Mouse (Mus musculus): ENCODE measurements around the gene Vps37c. TPM values are rescaled to one million over a fixed set of nuclear protein-coding genes. Genes with fewer than 3 reads are reported as not detected.

The Vps37c gene
- polyA plus RNA-seq, 1 experiment from 2014 or later, result 40.5 TPM

DNA sequence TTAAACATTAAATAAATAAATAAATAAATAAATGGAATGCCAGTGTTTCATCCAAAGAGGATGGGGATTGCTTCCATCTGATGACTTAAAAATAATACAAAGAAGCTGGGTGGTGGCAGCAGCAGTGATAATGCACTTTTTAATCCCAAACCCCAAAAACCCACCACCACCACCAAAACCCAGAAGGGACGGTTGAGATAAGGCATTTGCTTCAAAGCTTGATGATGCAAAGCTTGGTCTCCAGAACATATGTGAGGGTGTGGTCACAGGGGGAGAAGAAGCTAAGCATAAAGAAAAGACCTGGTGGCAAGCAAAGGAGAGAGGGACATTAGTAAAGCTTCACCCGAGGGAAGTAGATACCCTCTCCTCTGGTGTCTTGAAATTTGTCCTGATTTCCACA lies 26.6 kb upstream of the Vps37c start:
- H3K27me3 ChIP-seq (replicated peaks; ENCODE audit: control insufficient read depth, insufficient read depth, low read length), result no peaks in the 10 kb centered on the region
- no peak overlapping the region for H3K9ac ChIP-seq (replicated peaks; ENCODE audit: low read depth, low read length)
- 76% methylated on average over 2 of the region's 2 CpGs for WGBS
- no peaks in the 10 kb centered on the region for H3K4me1 ChIP-seq (replicated peaks; ENCODE audit: control insufficient read depth, insufficient read depth, low read length)
- H3K36me3 ChIP-seq (ENCODE audit: control insufficient read depth, insufficient read depth), result no peaks in the 10 kb centered on the region
- ATAC-seq, result no peak
- no peak overlapping the region for H3K4me3 ChIP-seq (replicated peaks; ENCODE audit: low read length)
- H3K9me3 ChIP-seq (ENCODE audit: control insufficient read depth, low read length), result no peaks in the 10 kb centered on the region
- no peak overlapping the region for H3K4me2 ChIP-seq (ENCODE audit: low read length)
- no peak overlapping the region for H3K27ac ChIP-seq (ENCODE audit: low read length)

DNA sequence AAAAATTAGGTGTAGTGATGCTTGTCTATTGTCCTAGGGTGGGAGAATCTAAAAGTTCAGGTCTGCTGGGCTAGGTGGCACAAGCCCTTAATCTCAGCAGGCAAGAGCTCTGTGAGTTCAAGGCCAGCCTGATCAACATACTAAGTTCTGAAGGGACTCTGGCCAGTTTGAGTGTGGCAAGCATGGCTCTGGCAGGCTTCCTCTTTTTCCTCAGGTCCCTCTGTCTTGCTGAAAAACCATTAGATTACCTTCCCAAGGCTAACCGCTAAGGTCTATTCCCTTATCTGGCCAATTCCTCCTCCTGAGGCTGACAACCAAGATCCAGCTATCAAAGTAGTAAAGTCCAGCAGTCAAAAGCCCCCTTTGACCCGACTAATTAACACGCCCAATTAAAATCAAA lies 25.9 kb upstream of the Vps37c start:
- WGBS, result 82% methylated on average over 3 of the region's 3 CpGs
- H3K4me3 ChIP-seq (replicated peaks; ENCODE audit: low read length), result no peak overlapping the region

DNA sequence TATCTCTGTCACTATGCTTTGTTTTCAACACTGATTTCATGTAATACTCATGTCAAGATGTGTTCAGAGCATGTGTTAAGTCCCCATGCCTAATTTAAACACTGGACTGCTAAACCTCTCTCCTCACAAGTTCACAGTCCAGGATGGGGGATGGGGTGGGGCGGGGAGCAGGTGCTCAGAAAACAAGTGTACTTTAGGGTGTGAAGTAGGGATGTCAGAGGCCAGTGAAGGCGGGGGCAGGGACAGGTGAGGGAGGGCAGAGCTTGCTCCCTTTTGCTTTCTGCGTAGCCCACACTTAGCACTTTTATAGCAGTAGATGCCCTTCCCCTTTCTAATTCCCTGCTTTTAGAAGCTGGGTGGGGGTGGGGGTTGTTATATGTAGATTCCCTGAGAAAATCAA lies 23.4 kb upstream of the Vps37c start:
- Histone ChIP-seq H3K36me3 (ENCODE audit: control insufficient read depth, insufficient read depth) (no peaks in the 10 kb centered on the region), H3K9me3 (ENCODE audit: control insufficient read depth, low read length) (no peaks in the 10 kb centered on the region), H3K27ac (ENCODE audit: low read length) (no peak overlapping the region), H3K9ac (replicated peaks; ENCODE audit: low read depth, low read length) (no peak overlapping the region), H3K4me3 (replicated peaks; ENCODE audit: low read length) (no peak overlapping the region), H3K4me1 (replicated peaks; ENCODE audit: control insufficient read depth, insufficient read depth, low read length) (no peaks in the 10 kb centered on the region), H3K4me2 (ENCODE audit: low read length) (no peak overlapping the region), H3K27me3 (replicated peaks; ENCODE audit: control insufficient read depth, insufficient read depth, low read length) (no peaks in the 10 kb centered on the region)
- 61% methylated on average over 3 of the region's 3 CpGs for WGBS
- 0 out of 2 replicates have a peak, but pooled peaks have one; percentile 12 for ATAC-seq

More for the DNA sequence above, 25.9 kb upstream of the Vps37c start:
- no peaks in the 10 kb centered on the region for H3K4me1 ChIP-seq (replicated peaks; ENCODE audit: control insufficient read depth, insufficient read depth, low read length)
- no peak overlapping the region for H3K9ac ChIP-seq (replicated peaks; ENCODE audit: low read depth, low read length)
- no peak overlapping the region for H3K27ac ChIP-seq (ENCODE audit: low read length)
- H3K27me3 ChIP-seq (replicated peaks; ENCODE audit: control insufficient read depth, insufficient read depth, low read length), result no peaks in the 10 kb centered on the region
- H3K4me2 ChIP-seq (ENCODE audit: low read length), result no peak overlapping the region
- no peak for ATAC-seq
- H3K9me3 ChIP-seq (ENCODE audit: control insufficient read depth, low read length), result no peaks in the 10 kb centered on the region
- no peaks in the 10 kb centered on the region for H3K36me3 ChIP-seq (ENCODE audit: control insufficient read depth, insufficient read depth)

DNA sequence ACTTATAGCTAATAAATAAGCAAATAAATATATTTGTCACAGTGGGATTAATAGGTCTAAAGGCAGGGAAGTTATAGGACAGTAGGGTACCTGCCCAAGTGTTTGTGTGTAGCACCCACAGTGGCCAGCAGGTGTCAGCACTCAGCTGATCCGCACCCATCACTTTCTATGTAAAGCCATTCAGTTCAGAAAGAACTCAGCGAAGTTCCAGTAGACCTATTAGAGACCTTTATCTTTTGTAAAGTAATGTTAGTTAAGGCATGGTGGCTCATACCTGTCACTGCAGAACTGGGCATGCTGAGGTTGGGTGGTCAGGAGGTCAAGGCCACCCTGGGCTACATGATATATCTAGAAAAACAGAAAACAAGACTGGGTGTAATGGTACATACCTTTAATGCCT lies 23.0 kb upstream of the Vps37c start:
- no peak overlapping the region for H3K27ac ChIP-seq (ENCODE audit: low read length)
- H3K4me2 ChIP-seq (ENCODE audit: low read length), result no peak overlapping the region
- no peaks in the 10 kb centered on the region for H3K9me3 ChIP-seq (ENCODE audit: control insufficient read depth, low read length)
- no peak overlapping the region for H3K9ac ChIP-seq (replicated peaks; ENCODE audit: low read depth, low read length)
- no peaks in the 10 kb centered on the region for H3K36me3 ChIP-seq (ENCODE audit: control insufficient read depth, insufficient read depth)
- no peak overlapping the region for H3K4me3 ChIP-seq (replicated peaks; ENCODE audit: low read length)
- no peaks in the 10 kb centered on the region for H3K4me1 ChIP-seq (replicated peaks; ENCODE audit: control insufficient read depth, insufficient read depth, low read length)
- no peaks in the 10 kb centered on the region for H3K27me3 ChIP-seq (replicated peaks; ENCODE audit: control insufficient read depth, insufficient read depth, low read length)
- 14% methylated on average over 2 of the region's 2 CpGs for WGBS
- peak; percentile 67 for ATAC-seq

DNA sequence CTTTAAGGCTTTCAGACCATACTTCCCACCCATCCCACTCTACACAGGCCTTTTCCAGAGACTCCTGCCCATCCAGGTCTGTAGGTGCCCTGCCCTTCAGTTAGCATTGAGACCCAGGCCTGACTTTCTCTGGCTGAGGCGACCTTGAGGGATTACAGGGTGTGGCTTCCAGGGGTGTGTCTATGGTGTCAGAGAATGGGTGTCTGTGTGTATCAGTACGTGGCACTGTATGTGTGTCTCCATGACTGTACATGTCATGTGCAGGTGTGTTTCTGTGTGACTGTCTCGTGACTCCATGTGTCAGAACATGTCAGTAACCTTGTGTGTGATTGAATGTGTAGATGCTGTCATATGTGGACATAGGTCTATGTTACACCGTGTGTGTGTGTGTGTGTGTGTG lies 17.2 kb upstream of the Vps37c start:
- no peak for ATAC-seq
- 86% methylated on average over 4 of the region's 4 CpGs for WGBS
- H3K4me1 ChIP-seq (replicated peaks; ENCODE audit: control insufficient read depth, insufficient read depth, low read length), result no peaks in the 10 kb centered on the region

DNA sequence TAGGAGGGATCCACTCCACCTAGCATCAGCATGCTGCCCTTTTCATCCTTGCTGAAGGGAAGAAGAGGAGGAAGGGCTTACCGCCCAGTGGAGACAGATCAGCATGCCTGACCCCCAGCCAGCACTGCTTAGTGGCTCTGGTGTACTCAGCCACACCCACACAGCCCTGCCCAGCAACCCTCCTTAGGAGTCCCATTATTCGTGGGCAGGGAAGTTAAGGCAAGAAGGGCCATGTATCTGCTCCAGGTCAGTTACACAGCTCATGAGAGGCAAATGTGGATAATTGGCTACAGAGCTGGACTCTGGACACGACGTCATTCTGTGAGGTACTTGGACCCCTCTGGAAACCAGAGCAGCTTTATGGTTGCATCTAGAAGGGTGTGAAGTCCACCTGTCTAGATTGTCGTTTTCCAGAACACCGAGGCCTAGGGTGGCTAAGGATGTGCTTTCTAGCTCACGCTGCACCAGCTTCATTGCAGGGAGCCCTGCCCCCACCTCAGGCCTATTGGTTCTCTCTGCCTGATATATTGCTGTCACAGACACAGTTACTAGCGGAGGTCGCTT lies 16.6 kb upstream of the Vps37c start:
- no peaks in the 10 kb centered on the region for H3K36me3 ChIP-seq (ENCODE audit: control insufficient read depth, insufficient read depth)
- H3K27me3 ChIP-seq (replicated peaks; ENCODE audit: control insufficient read depth, insufficient read depth, low read length), result no peaks in the 10 kb centered on the region
- no peak overlapping the region for H3K4me2 ChIP-seq (ENCODE audit: low read length)
- H3K9me3 ChIP-seq (ENCODE audit: control insufficient read depth, low read length), result no peaks in the 10 kb centered on the region
- no peak overlapping the region for H3K27ac ChIP-seq (ENCODE audit: low read length)
- no peak for ATAC-seq
- no peak overlapping the region for H3K9ac ChIP-seq (replicated peaks; ENCODE audit: low read depth, low read length)
- H3K4me3 ChIP-seq (replicated peaks; ENCODE audit: low read length), result no peak overlapping the region
- no peaks in the 10 kb centered on the region for H3K4me1 ChIP-seq (replicated peaks; ENCODE audit: control insufficient read depth, insufficient read depth, low read length)
- 74% methylated on average over 9 of the region's 9 CpGs for WGBS

More for the DNA sequence above, 17.2 kb upstream of the Vps37c start:
- Histone ChIP-seq H3K36me3 (ENCODE audit: control insufficient read depth, insufficient read depth) (no peaks in the 10 kb centered on the region), H3K4me2 (ENCODE audit: low read length) (no peak overlapping the region), H3K27ac (ENCODE audit: low read length) (no peak overlapping the region), H3K27me3 (replicated peaks; ENCODE audit: control insufficient read depth, insufficient read depth, low read length) (no peaks in the 10 kb centered on the region), H3K4me3 (replicated peaks; ENCODE audit: low read length) (no peak overlapping the region), H3K9me3 (ENCODE audit: control insufficient read depth, low read length) (no peaks in the 10 kb centered on the region), H3K9ac (replicated peaks; ENCODE audit: low read depth, low read length) (no peak overlapping the region)

DNA sequence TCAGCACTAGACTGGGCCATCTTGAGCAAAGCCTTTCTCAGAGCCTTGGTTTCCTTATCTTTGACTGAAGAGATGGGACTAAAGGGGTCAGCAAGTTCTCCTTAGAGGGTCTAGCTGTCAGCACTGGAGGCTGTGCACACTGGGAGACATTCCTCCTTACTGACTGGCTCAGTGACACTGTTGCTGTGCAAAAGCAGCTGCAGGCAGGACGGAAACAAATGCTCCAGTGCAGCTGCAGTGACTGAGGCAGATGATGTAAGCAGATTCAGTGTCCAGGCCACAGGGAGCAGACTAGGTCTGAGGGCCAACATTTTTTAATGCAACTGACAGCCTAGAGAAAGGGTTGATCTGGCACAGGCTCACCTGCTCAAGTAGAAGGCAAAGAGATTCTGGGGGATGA lies 15.3 kb upstream of the Vps37c start:
- Histone ChIP-seq H3K4me2 (ENCODE audit: low read length) (no peak overlapping the region), H3K9me3 (ENCODE audit: control insufficient read depth, low read length) (no peaks in the 10 kb centered on the region), H3K27me3 (replicated peaks; ENCODE audit: control insufficient read depth, insufficient read depth, low read length) (no peaks in the 10 kb centered on the region), H3K36me3 (ENCODE audit: control insufficient read depth, insufficient read depth) (no peaks in the 10 kb centered on the region), H3K4me1 (replicated peaks; ENCODE audit: control insufficient read depth, insufficient read depth, low read length) (no peaks in the 10 kb centered on the region), H3K9ac (replicated peaks; ENCODE audit: low read depth, low read length) (no peak overlapping the region), H3K27ac (ENCODE audit: low read length) (no peak overlapping the region), H3K4me3 (replicated peaks; ENCODE audit: low read length) (no peak overlapping the region)
- WGBS, result 59% methylated on average over 1 of the region's 1 CpGs
- ATAC-seq, result no peak

DNA sequence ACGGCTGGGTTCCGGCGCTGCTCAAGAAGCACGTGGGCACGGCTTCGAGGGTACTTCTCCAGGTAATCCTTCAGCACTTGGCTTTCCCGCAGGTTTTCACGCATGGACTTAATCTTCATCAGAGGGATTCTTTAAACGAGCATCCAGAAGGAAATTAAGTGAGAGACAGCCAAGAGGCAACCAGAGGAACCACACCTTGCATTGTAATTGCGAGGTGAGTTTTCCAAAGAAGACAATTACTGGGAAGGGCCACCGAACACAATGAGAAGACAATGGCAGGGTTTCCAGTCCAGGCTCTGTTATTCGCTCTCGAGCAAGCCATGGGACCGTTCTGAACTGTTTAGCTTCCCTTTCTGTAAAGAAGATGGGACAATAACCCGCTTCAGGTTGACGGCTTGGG lies 11.9 kb upstream of the Vps37c start:
- Histone ChIP-seq H3K27me3 (replicated peaks; ENCODE audit: control insufficient read depth, insufficient read depth, low read length) (no peaks in the 10 kb centered on the region), H3K4me1 (replicated peaks; ENCODE audit: control insufficient read depth, insufficient read depth, low read length) (peaks cover 7% of the 10 kb centered on the region), H3K27ac (ENCODE audit: low read length) (no peak overlapping the region), H3K9me3 (ENCODE audit: control insufficient read depth, low read length) (no peaks in the 10 kb centered on the region), H3K36me3 (ENCODE audit: control insufficient read depth, insufficient read depth) (no peaks in the 10 kb centered on the region), H3K4me3 (replicated peaks; ENCODE audit: low read length) (no peak overlapping the region), H3K4me2 (ENCODE audit: low read length) (no peak overlapping the region), H3K9ac (replicated peaks; ENCODE audit: low read depth, low read length) (no peak overlapping the region)
- no peak for ATAC-seq
- 80% methylated on average over 16 of the region's 16 CpGs for WGBS

DNA sequence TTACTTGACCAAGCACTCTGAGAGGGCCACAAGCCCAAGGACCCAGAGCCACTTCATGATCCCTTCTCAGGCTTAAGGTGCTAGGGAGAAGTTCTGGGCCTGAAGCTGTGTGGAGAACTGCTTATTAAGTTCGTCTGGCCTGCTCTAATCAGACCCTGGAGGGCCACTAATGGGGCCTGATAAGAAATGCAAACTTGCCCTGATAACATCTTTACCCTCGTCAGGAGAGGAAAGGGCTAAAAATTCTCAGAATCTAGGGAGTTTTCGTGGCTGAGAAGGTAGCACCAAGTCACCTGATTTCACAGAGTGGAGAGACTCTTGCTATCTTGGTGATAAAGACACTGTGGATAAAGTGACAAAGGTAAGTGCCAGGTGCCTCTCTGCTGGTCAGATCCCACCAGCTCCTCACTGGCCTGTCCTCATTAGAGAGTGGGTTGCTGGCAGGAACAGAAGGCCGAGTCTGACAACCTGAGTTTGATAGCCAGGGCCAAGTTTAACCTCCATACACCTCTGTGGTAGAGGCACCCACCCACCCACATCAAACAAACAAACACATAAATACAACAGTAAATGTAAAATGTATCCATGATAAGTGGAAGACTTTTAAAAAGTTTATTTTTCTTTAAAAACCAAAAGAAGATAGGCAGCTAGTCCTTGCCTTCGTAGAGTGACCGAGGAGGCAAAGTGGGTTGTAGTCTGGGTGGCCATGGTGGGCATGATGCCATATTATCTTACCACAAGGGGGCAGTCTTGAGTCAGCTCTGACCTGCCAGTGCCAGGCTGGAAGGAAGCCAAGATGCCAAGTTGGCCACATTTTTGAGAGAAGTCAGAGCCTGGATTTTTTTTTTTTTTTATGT lies 10.4 kb upstream of the Vps37c start, which contains the start of gene Pga5:
Gene Pga5 (minus strand): TSS at position 157 of the 857 bp plus-strand sequence.
- Histone ChIP-seq H3K27me3 (replicated peaks; ENCODE audit: control insufficient read depth, insufficient read depth, low read length) (no peaks in the 10 kb centered on the region), H3K4me3 (replicated peaks; ENCODE audit: low read length) (no peak within 1 kb of the TSS), H3K27ac (ENCODE audit: low read length) (peak within 1 kb of the TSS; percentile 58), H3K9ac (replicated peaks; ENCODE audit: low read depth, low read length) (no peak within 1 kb of the TSS), H3K4me1 (replicated peaks; ENCODE audit: control insufficient read depth, insufficient read depth, low read length) (peaks cover 7% of the 10 kb centered on the region), H3K36me3 (ENCODE audit: control insufficient read depth, insufficient read depth) (no peaks in the 10 kb centered on the region), H3K9me3 (ENCODE audit: control insufficient read depth, low read length) (no peaks in the 10 kb centered on the region), H3K4me2 (ENCODE audit: low read length) (no peak within 1 kb of the TSS)
- 42% methylated on average over 6 of the region's 6 CpGs for WGBS
- peak; percentile 52 for ATAC-seq

Measured in forebrain, embryonic 16.5 days (tissue).